Mouse (Mus musculus) cortical plate, adult 2 months (tissue): Measurements from ENCODE around the gene Cacna1g. TPM values are rescaled to one million over a fixed set of nuclear protein-coding genes. Genes with fewer than 3 reads are reported as not detected.
A peak's percentile ranks its signal among the peaks of the same experiment; 100 is the strongest.

ENCODE experiments used
- H3K27ac ChIP-seq: fragments of 200-500 bp; 2 replicates; pipeline ENCODE4 v1.5.1; 2012; ENCODE audit warnings: low read length, control low read depth, inconsistent platforms; ENCODE audit not compliant: insufficient read depth
- H3K4me1 ChIP-seq: fragments of 200-500 bp; 2 replicates; pipeline ENCODE4 v1.6.1; 2011; ENCODE audit warnings: low read length; ENCODE audit not compliant: control insufficient read depth, insufficient read depth
- H3K4me3 ChIP-seq: fragments of 200-500 bp; 2 replicates; pipeline ENCODE4 v1.5.1; 2011; ENCODE audit warnings: mild to moderate bottlenecking, low read length, control low read depth; ENCODE audit not compliant: insufficient read depth
- CTCF ChIP-seq: fragments of 200-500 bp; IDR thresholded peaks from 2 replicates; pipeline ENCODE4 v1.5.1; 2011; ENCODE audit warnings: mild to moderate bottlenecking, control low read depth, low read length; ENCODE audit not compliant: insufficient read depth; ENCODE audit errors: extremely low read depth
- POLR2A ChIP-seq: fragments of 200-500 bp; IDR thresholded peaks from 2 replicates; pipeline ENCODE4 v1.6.1; 2011; ENCODE audit warnings: mild to moderate bottlenecking, low read length, control low read depth; ENCODE audit not compliant: insufficient read depth; ENCODE audit errors: extremely low read depth
- polyA plus RNA-seq: library from polyadenylated mRNA; depleted of rRNA; stranded (reverse); fragments of >200 nt; gene quantifications from 2 replicates; pipeline ENCODE4 v1.2.3, GENCODE M21; 2012

The Cacna1g gene
- polyA plus RNA-seq, 1 experiment, result 137 TPM

GRCm38 (mm10) chr11:94428091-94428835, 45.7 kb downstream of the Cacna1g start:
- peaks cover 11% of the 10 kb centered on the region for H3K4me1 ChIP-seq
- no peak overlapping the region for H3K4me3 ChIP-seq
- TF ChIP-seq CTCF (no peak), POLR2A (no peak)
- H3K27ac ChIP-seq, result no peak overlapping the region

GRCm38 (mm10) chr11:94425656-94426055, 48.3 kb downstream of the Cacna1g start:
- Histone ChIP-seq H3K4me3 (no peak overlapping the region), H3K27ac (no peak overlapping the region), H3K4me1 (peaks cover 11% of the 10 kb centered on the region)
- TF ChIP-seq POLR2A (no peak), CTCF (no peak)

GRCm38 (mm10) chr11:94425215-94425614, 48.8 kb downstream of the Cacna1g start:
- H3K27ac ChIP-seq, result no peak overlapping the region
- no peak overlapping the region for H3K4me3 ChIP-seq
- peaks cover 11% of the 10 kb centered on the region for H3K4me1 ChIP-seq
- TF ChIP-seq POLR2A (no peak), CTCF (no peak)

GRCm38 (mm10) chr11:94424380-94424779, 49.6 kb downstream of the Cacna1g start:
- H3K27ac ChIP-seq, result no peak overlapping the region
- peaks cover 11% of the 10 kb centered on the region for H3K4me1 ChIP-seq
- TF ChIP-seq POLR2A (no peak), CTCF (no peak)
- no peak overlapping the region for H3K4me3 ChIP-seq

- Histone ChIP-seq H3K4me3 (no peak overlapping the region), H3K4me1 (peaks cover 11% of the 10 kb centered on the region), H3K27ac (no peak overlapping the region)
- TF ChIP-seq CTCF (no peak), POLR2A (no peak)
These were observed 50.1 kb downstream of the Cacna1g start for GRCm38 (mm10) chr11:94423855-94424254.

- H3K4me1 ChIP-seq, result peaks cover 9% of the 10 kb centered on the region
- no peak overlapping the region for H3K27ac ChIP-seq
- no peak for TF ChIP-seq CTCF
- TF ChIP-seq POLR2A, result no peak
- H3K4me3 ChIP-seq, result no peak overlapping the region
These were observed 53.0 kb downstream of the Cacna1g start for GRCm38 (mm10) chr11:94420991-94421390.

- H3K4me1 ChIP-seq, result peaks cover 8% of the 10 kb centered on the region
- no peak overlapping the region for H3K27ac ChIP-seq
- peak; percentile 63 for TF ChIP-seq CTCF
- no peak for TF ChIP-seq POLR2A
- no peak overlapping the region for H3K4me3 ChIP-seq
These were observed 53.7 kb downstream of the Cacna1g start for GRCm38 (mm10) chr11:94420325-94420724.

GRCm38 (mm10) chr11:94419004-94419727, 54.8 kb downstream of the Cacna1g start:
- H3K27ac ChIP-seq, result no peak overlapping the region
- no peak for TF ChIP-seq POLR2A
- no peak for TF ChIP-seq CTCF
- peaks cover 6% of the 10 kb centered on the region for H3K4me1 ChIP-seq
- no peak overlapping the region for H3K4me3 ChIP-seq

GRCm38 (mm10) chr11:94414042-94414441, 60.0 kb downstream of the Cacna1g start:
- H3K4me3 ChIP-seq, result no peak overlapping the region
- H3K27ac ChIP-seq, result no peak overlapping the region
- no peak for TF ChIP-seq CTCF
- peaks cover 2% of the 10 kb centered on the region; the same call in 1 of the 2 replicates for H3K4me1 ChIP-seq

GRCm38 (mm10) chr11:94413516-94413915, 60.5 kb downstream of the Cacna1g start:
- TF ChIP-seq POLR2A (no peak), CTCF (no peak)
- H3K4me3 ChIP-seq, result no peak overlapping the region
- no peak overlapping the region for H3K27ac ChIP-seq
- H3K4me1 ChIP-seq, result peaks cover 2% of the 10 kb centered on the region; the same call in 1 of the 2 replicates
